Mouse (Mus musculus) embryo, embryonic 10 days (tissue): ENCODE results near the gene Krt88.

Source experiments
- DNase-seq: peaks from one replicate; pipeline ENCODE4 v3.0.0-alpha.2; 2015; ENCODE audit warnings: low spot score

The Krt88 gene

GRCm38 (mm10) chr15:101479007-101479665, 31.6 kb downstream of the Krt88 start:
- peak; percentile 74 for DNase-seq

- DNase-seq: peak; percentile 32
Observed at GRCm38 (mm10) chr15:101479666-101480060, 32.1 kb downstream of the Krt88 start.

GRCm38 (mm10) chr15:101482056-101482455, 34.5 kb downstream of the Krt88 start:
- DNase-seq: no peak

- DNase-seq: no peak
Observed at GRCm38 (mm10) chr15:101483646-101484045, 36.1 kb downstream of the Krt88 start.

GRCm38 (mm10) chr15:101484939-101485338, 37.4 kb downstream of the Krt88 start:
- DNase-seq: no peak

GRCm38 (mm10) chr15:101485911-101486635, 38.5 kb downstream of the Krt88 start:
- DNase-seq: no peak

- no peak for DNase-seq
Observed at GRCm38 (mm10) chr15:101491431-101491830, 43.9 kb downstream of the Krt88 start, which contains the start of gene Krt83. Gene Krt83, minus strand, starts transcription at chr15:101491512.

- no peak for DNase-seq
Observed at GRCm38 (mm10) chr15:101492718-101493117, 45.2 kb downstream of the Krt88 start.

GRCm38 (mm10) chr15:101493713-101494112, 46.2 kb downstream of the Krt88 start:
- DNase-seq: no peak

GRCm38 (mm10) chr15:101494203-101494602, 46.7 kb downstream of the Krt88 start:
- no peak for DNase-seq

GRCm38 (mm10) chr15:101495266-101495665, 47.7 kb downstream of the Krt88 start:
- DNase-seq: no peak

GRCm38 (mm10) chr15:101497181-101497580, 49.6 kb downstream of the Krt88 start:
- DNase-seq: peak; percentile 35
